Mouse (Mus musculus): Measurements from ENCODE around the gene Zcchc4.

- TF ChIP-seq CTCF (IDR thresholded peaks at IDR 0.05; ENCODE audit: control insufficient read depth, insufficient read depth, low read length): no peak
- TF ChIP-seq POLR2A (IDR thresholded peaks at IDR 0.05; ENCODE audit: borderline replicate concordance, control insufficient read depth, low read depth, low read length): no peak
Observed at GRCm38 (mm10) chr5:52866361-52867155, 91.3 kb downstream of the Zcchc4 start.
